ENCODE assay signal across 8 mouse cellular contexts in the genomic region with DNA sequence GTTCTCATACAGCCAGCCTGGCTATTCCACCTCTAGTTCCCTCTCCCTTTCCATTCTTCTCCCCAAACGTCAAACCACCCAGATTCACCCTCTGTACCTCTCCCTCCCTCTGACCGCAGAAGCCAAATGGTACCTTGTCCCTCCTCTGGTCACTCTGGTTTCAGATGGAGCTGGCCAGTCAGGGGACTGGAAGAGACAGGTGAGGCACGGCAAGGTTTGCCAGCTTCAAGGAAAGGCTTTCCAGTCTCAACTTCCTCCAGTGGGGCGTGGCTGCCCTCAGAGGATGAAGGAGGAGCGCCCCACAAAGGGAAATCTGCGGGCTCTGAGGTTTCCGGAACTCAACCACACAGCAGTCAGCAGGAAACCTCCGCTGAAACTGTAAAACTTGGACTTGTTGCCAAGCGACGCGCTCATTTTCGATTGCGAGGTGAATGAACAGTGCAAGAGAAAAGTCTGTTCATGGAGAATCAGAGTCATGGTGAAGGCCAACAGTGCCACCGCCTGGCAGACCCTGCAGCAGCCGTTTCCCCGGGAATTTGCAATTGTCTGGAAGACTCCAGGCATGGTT. TPM values are rescaled to one million over a fixed set of nuclear protein-coding genes. Genes with fewer than 3 reads are reported as not detected.
DNase-seq lines count a peak whose midpoint lies in the region; ATAC-seq lines count a peak whose summit lies in the region.

A gene (minus strand): TSS at position 246 of the 568 bp plus-strand sequence.

- WGBS in forebrain, embryonic 11.5 days = 3% methylated on average over 16 of the region's 16 CpGs
- WGBS in heart, embryonic 16.5 days = 2% methylated on average over 16 of the region's 16 CpGs
- WGBS in liver, embryonic 13.5 days (ENCODE audit: insufficient replicate concordance) = under 1% methylated on average over 16 of the region's 16 CpGs
- under 1% methylated on average over 16 of the region's 16 CpGs for WGBS in stomach, embryonic 16.5 days

- H3K9ac ChIP-seq in forebrain, embryonic 11.5 days (ENCODE audit: low read length) = peak within 1 kb of the TSS; percentile 48
- peak within 1 kb of the TSS; percentile 59 for H3K9ac ChIP-seq in heart, embryonic 16.5 days (ENCODE audit: low read length)
- H3K9ac ChIP-seq in liver, embryonic 13.5 days = no peak within 1 kb of the TSS
- peak within 1 kb of the TSS; percentile 49 for H3K9ac ChIP-seq in stomach, embryonic 16.5 days (ENCODE audit: low read length)

- H3K4me1 ChIP-seq in forebrain, embryonic 11.5 days (replicated peaks; ENCODE audit: control insufficient read depth, insufficient read depth, low read length) = no peaks in the 10 kb centered on the region
- peaks cover 3% of the 10 kb centered on the region; the same call in 1 of the 2 replicates for H3K4me1 ChIP-seq in heart, embryonic 16.5 days (ENCODE audit: control insufficient read depth, insufficient read depth, low read length)
- 0 out of 2 replicates have a peak, but pooled peaks cover 3% of the 10 kb centered on the region for H3K4me1 ChIP-seq in liver, embryonic 13.5 days (replicated peaks)
- no peaks in the 10 kb centered on the region for H3K4me1 ChIP-seq in stomach, embryonic 16.5 days (ENCODE audit: control insufficient read depth, insufficient read depth, low read length)

- peak; percentile 92 for ATAC-seq in CD4-positive, CD25-positive, alpha-beta regulatory T cell, adult 4 months
- ATAC-seq in forebrain, embryonic 11.5 days (replicated peaks; ENCODE audit: low FRiP score) = peak; percentile 82
- peak; percentile 84 for ATAC-seq in heart, embryonic 16.5 days (replicated peaks; ENCODE audit: extremely low read depth, insufficient read depth, low FRiP score)
- peak; percentile 71 for ATAC-seq in liver, embryonic 13.5 days (ENCODE audit: low read depth)
- ATAC-seq in stomach, embryonic 16.5 days (ENCODE audit: insufficient read depth, low FRiP score) = peak; percentile 93

- peak within 1 kb of the TSS; percentile 54 for H3K4me2 ChIP-seq in forebrain, embryonic 11.5 days (ENCODE audit: low read depth, low read length, severe bottlenecking)
- H3K4me2 ChIP-seq in heart, embryonic 16.5 days (ENCODE audit: low read depth, low read length) = peak within 1 kb of the TSS; percentile 87
- H3K4me2 ChIP-seq in liver, embryonic 13.5 days = peak within 1 kb of the TSS; percentile 56
- peak within 1 kb of the TSS; percentile 50 for H3K4me2 ChIP-seq in stomach, embryonic 16.5 days (ENCODE audit: low read depth, low read length)

- peak within 1 kb of the TSS; percentile 24 for H3K4me3 ChIP-seq in forebrain, embryonic 11.5 days (ENCODE audit: low read depth, low read length)
- H3K4me3 ChIP-seq in heart, embryonic 16.5 days (ENCODE audit: low read length) = peak within 1 kb of the TSS; percentile 52
- peak within 1 kb of the TSS; percentile 35 for H3K4me3 ChIP-seq in liver, embryonic 13.5 days (replicated peaks)
- H3K4me3 ChIP-seq in stomach, embryonic 16.5 days (replicated peaks; ENCODE audit: low read length) = peak within 1 kb of the TSS; percentile 39

- DNase-seq in brain, embryonic 18.5 days (ENCODE audit: low read depth, low spot score) = peak; percentile 74
- DNase-seq in forebrain, embryonic 11.5 days (ENCODE audit: low spot score) = peak; percentile 87
- DNase-seq in kidney, postnatal 25 days = peak; percentile 78 to 82
- peak; percentile 39 for DNase-seq in liver, embryonic 13.5 days
- DNase-seq in neural tube, embryonic 10.5 days (ENCODE audit: extremely low spot score, low spot score) = peak; percentile 64

- H3K27me3 ChIP-seq in forebrain, embryonic 11.5 days (ENCODE audit: control insufficient read depth, insufficient read depth, low read length) = no peaks in the 10 kb centered on the region
- no peaks in the 10 kb centered on the region for H3K27me3 ChIP-seq in heart, embryonic 16.5 days (ENCODE audit: control insufficient read depth, insufficient read depth, low read length)
- H3K27me3 ChIP-seq in liver, embryonic 13.5 days = peaks cover 37% of the 10 kb centered on the region
- H3K27me3 ChIP-seq in stomach, embryonic 16.5 days (ENCODE audit: control insufficient read depth, insufficient read depth, low read length) = no peaks in the 10 kb centered on the region

- no peaks in the 10 kb centered on the region for H3K36me3 ChIP-seq in forebrain, embryonic 11.5 days (ENCODE audit: control insufficient read depth, insufficient read depth, low read length)
- H3K36me3 ChIP-seq in heart, embryonic 16.5 days (ENCODE audit: control insufficient read depth, insufficient read depth) = no peaks in the 10 kb centered on the region
- no peaks in the 10 kb centered on the region for H3K36me3 ChIP-seq in liver, embryonic 13.5 days
- H3K36me3 ChIP-seq in stomach, embryonic 16.5 days (ENCODE audit: control insufficient read depth, insufficient read depth, low read length) = no peaks in the 10 kb centered on the region

- H3K27ac ChIP-seq in forebrain, embryonic 11.5 days (ENCODE audit: low read depth, low read length) = no peak within 1 kb of the TSS
- no peak within 1 kb of the TSS for H3K27ac ChIP-seq in heart, embryonic 16.5 days (ENCODE audit: low read length)
- H3K27ac ChIP-seq in liver, embryonic 13.5 days = no peak within 1 kb of the TSS
- peak within 1 kb of the TSS; percentile 28; the same call in 1 of the 2 replicates for H3K27ac ChIP-seq in stomach, embryonic 16.5 days (ENCODE audit: low read length)

- no peaks in the 10 kb centered on the region for H3K9me3 ChIP-seq in forebrain, embryonic 11.5 days (ENCODE audit: control insufficient read depth, low read length)
- no peaks in the 10 kb centered on the region for H3K9me3 ChIP-seq in heart, embryonic 16.5 days (replicated peaks; ENCODE audit: control insufficient read depth, low read length)
- H3K9me3 ChIP-seq in liver, embryonic 13.5 days (replicated peaks) = no peaks in the 10 kb centered on the region
- H3K9me3 ChIP-seq in stomach, embryonic 16.5 days (replicated peaks; ENCODE audit: control insufficient read depth, low read length) = no peaks in the 10 kb centered on the region

RNA-seq across cellular contexts. Expression of the gene that starts here (rescaled TPM):
- not detected for polyA plus RNA-seq in CD4-positive, CD25-positive, alpha-beta regulatory T cell, adult 4 months (2017; shearing (Covaris generic))
- polyA plus RNA-seq in forebrain, embryonic 11.5 days (2014; fragmentation: Nextera tagmentation; extraction: Ambion mirVana) = 0.91 and 1.4 TPM in 2 replicates
- 0.40 and 0.66 TPM in 2 replicates for polyA plus RNA-seq in heart, embryonic 16.5 days (2015; fragmentation: Nextera tagmentation; extraction: Ambion mirVana)
- polyA plus RNA-seq in liver, embryonic 13.5 days (2015; fragmentation: Nextera tagmentation; extraction: Ambion mirVana) = 0.44 and 0.60 TPM in 2 replicates
- 12.1 and 15.6 TPM in 2 replicates for polyA plus RNA-seq in stomach, embryonic 16.5 days (2015; fragmentation: Nextera tagmentation; extraction: Ambion mirVana)

Comparison
In these comparisons a context has a peak if more than half of its experiments do, and no peak if none do; other contexts are left out.
1. Peak in ATAC-seq in CD4-positive, CD25-positive, alpha-beta regulatory T cell, adult 4 months; RNA of the gene not detected or under 1 TPM.
2. Peak in ATAC-seq, H3K4me3 ChIP-seq, H3K9ac ChIP-seq and H3K4me2 ChIP-seq in heart, embryonic 16.5 days; RNA of the gene not detected or under 1 TPM.
3. Peak in DNase-seq, ATAC-seq, H3K4me3 ChIP-seq and H3K4me2 ChIP-seq in liver, embryonic 13.5 days; RNA of the gene not detected or under 1 TPM.